Mouse (Mus musculus) stomach, postnatal 0 days (tissue): Measurements from ENCODE around the gene Gstcd. TPM values are rescaled to one million over a fixed set of nuclear protein-coding genes. Genes with fewer than 3 reads are reported as not detected.

Experiments
- ATAC-seq: fragments of 200-750 bp; cut with Nextera tagmentation; 2 replicates; pipeline ENCODE4 v1.8.0; 2017; ENCODE audit not compliant: low FRiP score, low TSS enrichment
- DNase-seq: peaks from one replicate; pipeline ENCODE4 v3.0.0-alpha.2; 2016; ENCODE audit warnings: low spot score
- H3K27ac ChIP-seq: fragments of 300-500 bp; sonication (generic); replicated peaks from 2 replicates; pipeline ENCODE4 v1.5.1; 2014; ENCODE audit warnings: mild to moderate bottlenecking, control low read depth
- H3K27me3 ChIP-seq: fragments of 300-500 bp; sonication (generic); 2 replicates; pipeline ENCODE4 v1.6.1; 2014; ENCODE audit warnings: low read length; ENCODE audit not compliant: control insufficient read depth, insufficient read depth
- H3K36me3 ChIP-seq: fragments of 300-500 bp; sonication (generic); 2 replicates; pipeline ENCODE4 v1.6.1; 2014; ENCODE audit warnings: low read length, mixed read lengths; ENCODE audit not compliant: control insufficient read depth, insufficient read depth
- H3K4me1 ChIP-seq: fragments of 300-500 bp; sonication (generic); replicated peaks from 2 replicates; pipeline ENCODE4 v1.6.1; 2014; ENCODE audit warnings: antibody characterized with exemption; ENCODE audit not compliant: control insufficient read depth, insufficient read depth
- H3K4me2 ChIP-seq: fragments of 300-500 bp; sonication (generic); replicated peaks from 2 replicates; pipeline ENCODE4 v1.6.1; 2014; ENCODE audit warnings: low read depth, mild to moderate bottlenecking, control low read depth, moderate library complexity
- H3K4me3 ChIP-seq: fragments of 300-500 bp; sonication (generic); 2 replicates; pipeline ENCODE4 v1.5.1; 2014; ENCODE audit warnings: low read depth, low read length, control low read depth
- H3K9ac ChIP-seq: fragments of 300-500 bp; sonication (generic); 2 replicates; pipeline ENCODE4 v1.6.1; 2014; ENCODE audit warnings: mild to moderate bottlenecking, low read length, control low read depth, mixed read lengths
- H3K9me3 ChIP-seq: fragments of 300-500 bp; sonication (generic); 2 replicates; pipeline ENCODE4 v1.6.1; 2016; ENCODE audit warnings: low read length; ENCODE audit not compliant: control insufficient read depth
- CTCF ChIP-seq: IDR thresholded peaks from 2 replicates; pipeline ENCODE4 v1.5.1; 2016; ENCODE audit warnings: antibody characterized with exemption, low read depth, mild to moderate bottlenecking, moderate library complexity
- EP300 ChIP-seq: optimal IDR thresholded peaks from 2 replicates; pipeline ENCODE3; 2016; ENCODE audit warnings: antibody characterized with exemption
- WGBS: fragments of 180-500 bp; shearing (Covaris S2); extraction: QIAGEN DNeasy Blood & Tissue Kit; methylation state at CpG from one replicate; pipeline ENCODE4 v1.1.7; 2014; 5-methylcytosine and 5-hydroxymethylcytosine counted together
- polyA plus RNA-seq: library from polyadenylated mRNA; unstranded; fragments of >200 nt; fragmentation: Nextera tagmentation; extraction: Ambion mirVana; gene quantifications from 2 replicates; pipeline ENCODE4 v1.2.1, GENCODE M21; 2015

Gstcd gene
- polyA plus RNA-seq, 1 experiment from 2014 or later = 2.8 TPM

DNA sequence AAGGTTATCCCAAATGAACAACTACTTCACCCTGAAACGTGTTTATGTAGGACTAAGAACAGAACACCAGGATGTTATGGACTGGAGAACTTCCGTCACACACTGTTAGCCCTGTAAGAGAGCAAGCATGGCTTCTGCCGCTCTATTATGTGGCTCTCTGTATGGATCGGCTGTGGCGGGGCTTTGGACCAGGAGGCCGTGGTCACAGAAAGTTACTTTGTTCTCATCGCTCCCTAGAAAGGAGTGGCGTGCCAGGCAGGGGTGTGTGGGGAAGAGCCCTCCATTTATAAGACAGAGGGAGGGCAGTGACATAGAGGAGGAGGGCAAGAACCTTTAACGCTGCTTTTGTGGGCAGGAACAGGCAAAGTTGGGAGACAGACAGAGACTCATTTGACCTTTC is 95.5 kb downstream of the Gstcd start:
- no peaks in the 10 kb centered on the region for H3K9me3 ChIP-seq
- H3K27me3 ChIP-seq = no peaks in the 10 kb centered on the region
- DNase-seq (no peak), ATAC-seq (no peak)
- WGBS = 83% methylated on average over 9 of the region's 9 CpGs
- H3K4me3 ChIP-seq = no peak overlapping the region
- no peaks in the 10 kb centered on the region for H3K4me1 ChIP-seq
- no peak overlapping the region for H3K27ac ChIP-seq
- no peak overlapping the region for H3K4me2 ChIP-seq
- no peak overlapping the region for H3K9ac ChIP-seq
- peaks cover 8% of the 10 kb centered on the region; the same call in 1 of the 2 replicates for H3K36me3 ChIP-seq
- no peak for TF ChIP-seq CTCF
- TF ChIP-seq EP300 = no peak

DNA sequence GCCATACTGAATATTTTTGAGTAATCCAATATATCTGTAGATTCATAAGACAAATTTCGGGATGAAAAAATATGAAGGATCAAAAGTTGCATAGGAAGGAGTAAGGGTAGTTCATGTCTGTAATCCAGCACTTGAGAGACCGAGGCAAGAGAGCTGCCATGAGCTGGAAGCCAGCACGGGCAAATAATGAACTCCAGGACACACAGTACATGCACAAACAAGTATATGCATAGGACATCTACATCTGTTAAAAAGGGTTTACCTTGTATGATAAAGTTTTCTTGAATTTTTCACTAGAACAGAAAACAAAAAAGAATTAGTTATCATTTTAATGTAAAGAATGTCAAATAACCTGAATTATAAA is 95.9 kb downstream of the Gstcd start:
- Histone ChIP-seq H3K27me3 (no peaks in the 10 kb centered on the region), H3K9me3 (no peaks in the 10 kb centered on the region), H3K4me3 (no peak overlapping the region), H3K4me2 (no peak overlapping the region), H3K36me3 (peaks cover 8% of the 10 kb centered on the region; the same call in 1 of the 2 replicates), H3K27ac (no peak overlapping the region), H3K9ac (no peak overlapping the region), H3K4me1 (no peaks in the 10 kb centered on the region)
- DNase-seq (no peak), ATAC-seq (no peak)
- 82% methylated on average over 3 of the region's 3 CpGs for WGBS
- TF ChIP-seq EP300 = no peak
- TF ChIP-seq CTCF = no peak

DNA sequence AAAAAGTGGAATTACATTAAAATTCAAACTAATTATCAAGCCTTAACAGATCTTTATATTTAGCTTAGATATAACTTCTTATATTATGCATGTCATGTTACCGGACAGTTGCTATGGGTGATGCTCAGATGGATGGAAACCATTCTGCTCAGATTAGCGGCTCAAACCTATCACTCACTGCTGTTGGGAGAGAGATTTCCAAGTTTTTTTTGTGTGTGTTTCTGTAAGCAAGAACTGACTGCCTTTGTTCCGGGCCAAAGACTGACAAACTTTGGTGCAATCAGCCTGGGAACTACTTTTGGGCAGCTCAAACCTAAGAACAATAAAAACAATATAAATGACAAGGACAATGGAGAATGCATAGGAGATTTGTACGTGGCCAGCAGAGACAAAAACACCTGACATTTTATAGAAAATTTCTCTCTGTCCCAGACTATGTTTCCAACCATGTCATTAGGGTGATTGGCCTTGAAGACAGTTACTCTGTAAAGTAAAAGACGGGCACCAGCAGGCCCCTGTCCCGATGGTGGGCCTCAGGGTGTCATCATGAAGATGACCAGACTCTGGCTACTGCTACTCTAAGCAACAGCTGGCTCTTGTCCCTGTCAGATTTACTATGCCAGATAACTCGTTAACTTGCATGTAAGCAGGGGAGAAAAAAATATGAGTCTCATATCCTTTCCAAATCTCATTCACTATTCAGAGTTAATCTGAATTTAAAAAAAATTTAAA is 96.5 kb downstream of the Gstcd start:
- Histone ChIP-seq H3K36me3 (peaks cover 8% of the 10 kb centered on the region; the same call in 1 of the 2 replicates), H3K4me2 (no peak overlapping the region), H3K27ac (no peak overlapping the region), H3K9me3 (no peaks in the 10 kb centered on the region), H3K4me3 (no peak overlapping the region), H3K27me3 (no peaks in the 10 kb centered on the region), H3K9ac (no peak overlapping the region), H3K4me1 (no peaks in the 10 kb centered on the region)
- 61% methylated on average over 7 of the region's 7 CpGs for WGBS
- ATAC-seq (no peak), DNase-seq (no peak)
- TF ChIP-seq CTCF (no peak), EP300 (no peak)

DNA sequence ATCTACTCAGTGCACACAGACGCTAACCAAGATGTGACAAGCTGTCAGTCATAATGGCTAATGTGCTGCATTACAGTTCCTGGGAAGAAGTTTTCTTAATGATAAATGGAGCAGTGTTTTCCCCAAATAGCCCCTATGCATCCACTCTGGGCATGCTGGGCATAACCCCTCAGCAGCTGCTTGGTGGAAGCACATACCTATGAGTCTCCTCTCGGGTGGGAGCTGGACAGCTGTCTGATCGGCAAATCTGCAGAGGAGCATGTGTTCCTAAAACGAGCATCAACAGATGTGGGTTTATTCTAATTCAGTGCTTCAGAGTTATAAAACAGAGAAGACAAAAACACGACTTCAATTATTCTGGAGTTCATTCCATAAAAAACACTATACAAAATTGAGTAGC is 105.6 kb downstream of the Gstcd start:
- ATAC-seq = no peak
- Histone ChIP-seq H3K27me3 (no peaks in the 10 kb centered on the region), H3K4me3 (no peak overlapping the region), H3K9ac (no peak overlapping the region), H3K36me3 (no peaks in the 10 kb centered on the region), H3K4me1 (no peaks in the 10 kb centered on the region), H3K27ac (no peak overlapping the region), H3K4me2 (no peak overlapping the region), H3K9me3 (no peaks in the 10 kb centered on the region)
- WGBS = 79% methylated on average over 5 of the region's 5 CpGs
- TF ChIP-seq EP300 = no peak
- no peak for TF ChIP-seq CTCF
- no peak for DNase-seq

DNA sequence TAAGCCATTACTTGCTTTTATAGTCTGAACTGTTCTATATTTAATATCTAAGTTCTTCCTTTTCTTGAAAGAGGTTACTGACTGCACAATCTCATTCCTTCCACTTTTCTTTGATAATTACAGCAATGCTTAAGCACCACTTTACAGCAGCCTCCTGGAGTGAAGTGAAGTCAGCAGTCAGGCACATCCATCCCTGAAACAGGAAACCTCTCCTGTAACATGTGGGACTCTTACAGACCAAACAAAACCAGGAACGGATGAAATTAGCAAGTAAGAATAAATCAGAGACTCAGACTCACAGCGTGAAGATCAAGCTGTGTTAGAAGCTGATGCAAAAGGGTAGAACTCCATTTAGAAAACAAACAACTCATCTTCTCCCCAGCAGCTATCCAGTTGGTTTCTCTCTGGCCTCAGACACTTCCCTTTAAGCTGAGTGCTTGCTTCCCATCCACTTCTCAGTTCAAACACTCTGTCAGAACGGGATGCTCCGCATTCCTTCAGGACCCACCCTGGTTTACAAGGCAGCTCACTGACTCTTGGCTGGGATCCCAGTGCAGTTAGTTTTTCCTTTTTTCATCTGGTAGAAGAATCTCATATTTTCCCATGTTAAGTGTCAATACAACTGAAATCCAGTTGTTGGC is 107.9 kb downstream of the Gstcd start:
- ATAC-seq (no peak), DNase-seq (no peak)
- WGBS = 17% methylated on average over 4 of the region's 4 CpGs

DNA sequence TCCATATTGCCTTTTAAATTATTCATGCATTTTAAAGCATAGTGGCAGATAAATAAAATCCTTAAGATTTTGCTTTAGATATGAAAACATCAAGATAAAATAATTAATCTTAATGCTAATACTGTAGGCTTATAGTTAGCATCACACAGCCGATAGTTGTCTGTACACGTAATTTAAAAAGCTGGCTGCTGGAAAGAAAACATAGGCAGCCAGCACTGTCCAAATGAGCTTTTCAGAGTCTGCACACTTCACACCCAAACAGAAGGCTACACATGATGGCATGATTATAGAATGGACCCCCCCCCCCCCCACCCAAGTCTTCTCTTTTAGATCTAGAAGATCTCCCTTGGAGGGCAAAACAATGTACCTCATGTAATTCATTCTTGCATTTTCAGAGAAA is 109.9 kb downstream of the Gstcd start:
- Histone ChIP-seq H3K9me3 (no peaks in the 10 kb centered on the region), H3K27me3 (no peaks in the 10 kb centered on the region), H3K9ac (no peak overlapping the region), H3K4me3 (no peak overlapping the region), H3K4me2 (no peak overlapping the region), H3K4me1 (no peaks in the 10 kb centered on the region), H3K36me3 (peaks cover 3% of the 10 kb centered on the region; the same call in 1 of the 2 replicates), H3K27ac (no peak overlapping the region)
- no peak for DNase-seq
- 87% methylated on average over 2 of the region's 2 CpGs for WGBS
- no peak for ATAC-seq
- TF ChIP-seq CTCF (no peak), EP300 (no peak)

More for the DNA sequence above, 107.9 kb downstream of the Gstcd start:
- H3K9ac ChIP-seq = no peak overlapping the region
- no peaks in the 10 kb centered on the region for H3K27me3 ChIP-seq
- H3K4me1 ChIP-seq = no peaks in the 10 kb centered on the region
- no peaks in the 10 kb centered on the region for H3K9me3 ChIP-seq
- TF ChIP-seq CTCF = no peak
- no peak for TF ChIP-seq EP300
- no peak overlapping the region for H3K4me2 ChIP-seq
- no peak overlapping the region for H3K4me3 ChIP-seq
- H3K36me3 ChIP-seq = peaks cover 3% of the 10 kb centered on the region; the same call in 1 of the 2 replicates
- H3K27ac ChIP-seq = 0 out of 2 replicates have a peak overlapping the region, but pooled peaks have one; percentile 14
